Comparison of ENCODE assay signal across 13 mouse cellular contexts in the genomic region with DNA sequence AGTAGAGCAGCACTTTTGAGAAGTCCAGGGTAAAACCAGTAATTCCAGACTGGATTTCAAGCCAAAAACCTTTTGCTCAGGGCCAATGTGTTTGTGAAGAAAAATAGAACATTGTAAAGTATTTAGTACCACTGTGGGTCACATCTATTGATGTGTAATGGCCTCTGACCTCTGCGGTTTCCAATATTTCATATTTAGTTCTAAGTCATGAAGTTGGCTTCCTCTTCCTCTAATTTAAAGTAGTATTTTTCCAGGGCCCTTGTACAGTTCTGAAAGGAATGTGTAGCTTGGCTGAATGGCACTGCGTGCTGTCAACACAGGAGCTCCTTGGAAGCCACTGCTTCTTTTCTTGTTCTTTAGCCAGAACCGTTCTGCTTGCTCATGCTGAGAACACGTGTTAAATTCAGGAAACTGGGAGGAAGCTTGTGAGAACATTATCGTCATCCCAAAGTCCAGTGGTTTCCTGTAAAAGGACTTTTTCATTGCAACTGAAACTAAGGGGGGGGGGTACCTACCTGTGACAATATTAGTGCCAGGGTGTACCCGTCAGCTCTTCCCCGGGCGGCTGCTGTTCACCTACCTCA. TPM values are rescaled to one million over a fixed set of nuclear protein-coding genes. Genes with fewer than 3 reads are reported as not detected.
A peak's percentile ranks its signal among the peaks of the same experiment; 100 is the strongest.
DNase-seq lines count a peak whose midpoint lies in the region; ATAC-seq and TF ChIP-seq lines count a peak whose summit lies in the region.
"Had no signal": no experiment of that assay in that cellular context is flagged by ENCODE, and none has a peak within 500 bp of the region (broad histone marks: within the 10 kb centered on the region; RNA-seq: fewer than 3 reads in every experiment).

No protein-coding gene starts in this region.

- H3K79me2 ChIP-seq in liver, adult 2 months (ENCODE audit: control insufficient read depth, insufficient read depth, low read length) = no peaks in the 10 kb centered on the region

- intact Hi-C loops in heart, postnatal 25 days (cut with DNase I) = no loop called here

- WGBS in liver, adult 2 months = 76% methylated on average over 8 of the region's 8 CpGs

- no peak overlapping the region for H3K9ac ChIP-seq in liver, adult 2 months (ENCODE audit: low read depth, low read length)
- H3K9ac ChIP-seq: embryonic facial prominence, embryonic 15.5 days; liver, embryonic 13.5 days had no signal

- TF ChIP-seq CTCF in liver, adult 2 months (IDR thresholded peaks at IDR 0.05; ENCODE audit: low read depth, low read length) = no peak

- no peak overlapping the region for H3K27ac ChIP-seq in liver, adult 2 months (replicated peaks; ENCODE audit: insufficient read depth, low read depth, low read length)
- H3K27ac ChIP-seq: embryonic facial prominence, embryonic 15.5 days; liver, embryonic 13.5 days had no signal

- no peak for TF ChIP-seq POLR2A in liver, adult 2 months (IDR thresholded peaks at IDR 0.05; ENCODE audit: extremely low read depth, insufficient read depth, low read length)

- H3K27me3 ChIP-seq in liver, adult 2 months (ENCODE audit: control insufficient read depth, insufficient read depth, low read length) = no peaks in the 10 kb centered on the region
- H3K27me3 ChIP-seq: embryonic facial prominence, embryonic 15.5 days; liver, embryonic 13.5 days had no signal

- no peak for DNase-seq in frontal cortex, postnatal 36 days (ENCODE audit: low spot score in 2 of 2)
- DNase-seq in liver, adult 2 months (ENCODE audit: extremely low read depth, low read depth, low spot score) = peak; percentile 22
- DNase-seq in liver = no peak
- peak; percentile 35 for DNase-seq in heart, postnatal 25 days (ENCODE audit: low spot score)
- peak; percentile 64 for DNase-seq in skeletal muscle tissue, adult 2 months (ENCODE audit: low read depth, low spot score)
- no peak for DNase-seq in cerebellum, adult 9-10 months
- no peak for DNase-seq in thymus, postnatal 4 days
- DNase-seq: cerebellum, postnatal 14 days; gastrocnemius, postnatal 10 days; liver, embryonic 13.5 days; thymus, adult 2 months had no signal

- no peaks in the 10 kb centered on the region for H3K4me1 ChIP-seq in liver, adult 2 months (ENCODE audit: control insufficient read depth, insufficient read depth, low read length)
- H3K4me1 ChIP-seq: embryonic facial prominence, embryonic 15.5 days; liver, embryonic 13.5 days had no signal

- H3K36me3 ChIP-seq in liver, adult 2 months (ENCODE audit: control insufficient read depth, insufficient read depth, low read length) = no peaks in the 10 kb centered on the region
- H3K36me3 ChIP-seq: embryonic facial prominence, embryonic 15.5 days; liver, embryonic 13.5 days had no signal

- no peak overlapping the region for H3K4me3 ChIP-seq in liver, adult 2 months (ENCODE audit: insufficient read depth, low read depth, low read length)
- H3K4me3 ChIP-seq: embryonic facial prominence, embryonic 15.5 days; liver, embryonic 13.5 days had no signal

- ATAC-seq in frontal cortex, adult (ENCODE audit: low TSS enrichment) = peak; percentile 89

RNA-seq across cellular contexts. Expression of gene Stxbp5, which starts 7.1 kb away (rescaled TPM):
- 8.4 and 8.5 TPM in 2 replicates for total RNA-seq in liver, adult 2 months (2014; rRNA removed)
- 5.2 and 6.1 TPM in 2 replicates for polyA plus RNA-seq in liver, adult 2 months (2012; rRNA removed)
- 10 to 100 TPM in 1 of 2 experiments, 1 to 10 TPM in 1; 9.5 to 12.2 TPM for total RNA-seq in heart, postnatal 25 days (2021)

Comparison
In these comparisons a context has a peak if more than half of its experiments do, and no peak if none do; other contexts are left out.
1. DNase-seq: peak in liver, adult 2 months (single experiment), heart, postnatal 25 days (single experiment) and skeletal muscle tissue, adult 2 months (single experiment); none in frontal cortex, postnatal 36 days (0 of 2), liver (single experiment), cerebellum, adult 9-10 months (single experiment) and thymus, postnatal 4 days (single experiment).